Mouse (Mus musculus): ENCODE data around the gene Babam2. TPM values are rescaled to one million over a fixed set of nuclear protein-coding genes. Genes with fewer than 3 reads are reported as not detected.

Gene Babam2
- polyA plus RNA-seq, 1 experiment = 77.2 TPM

DNA sequence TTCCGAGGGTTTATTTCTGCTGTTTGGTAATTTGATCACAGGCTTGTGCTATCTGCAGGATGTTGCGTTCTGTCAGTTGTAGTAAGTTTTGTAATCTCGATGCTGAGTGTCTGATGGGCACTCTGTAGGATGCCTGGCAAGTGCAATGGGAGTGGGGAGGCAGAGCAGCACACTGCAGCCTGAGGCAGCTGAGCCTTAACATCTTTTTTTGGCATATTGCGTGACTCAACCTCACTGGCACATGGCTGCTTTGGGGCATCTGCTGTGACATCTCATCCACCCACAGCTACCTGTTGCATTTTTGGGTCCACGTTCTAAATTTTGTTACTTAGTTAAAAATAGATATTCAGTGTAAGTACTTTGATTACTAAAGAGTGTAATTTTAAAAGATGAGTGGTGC, 7.5 kb downstream of the Babam2 start:
- no peaks in the 10 kb centered on the region for H3K27me3 ChIP-seq (ENCODE audit: control insufficient read depth, insufficient read depth, insufficient read length)
- peaks cover 18% of the 10 kb centered on the region for H3K36me3 ChIP-seq (ENCODE audit: control insufficient read depth, insufficient read depth)
- no peak for TF ChIP-seq POLR2AphosphoS2 (IDR thresholded peaks at IDR 0.05; ENCODE audit: insufficient read length, low read depth)
- peak in 2 of 3 experiments; percentile 16 to 63 for TF ChIP-seq MYOG (IDR thresholded peaks at IDR 0.05; ENCODE audit: control insufficient read depth in 1 of 3, insufficient read depth in 1 of 3, insufficient read length in 2 of 3, low read depth in 2 of 3)
- TF ChIP-seq MYOD1 (IDR thresholded peaks at IDR 0.05; ENCODE audit: control insufficient read depth in 1 of 3, insufficient read length in 2 of 3, low read depth in 2 of 3) = peak in 2 of 3 experiments; percentile 40 to 82
- no peaks in the 10 kb centered on the region for H3K79me2 ChIP-seq (ENCODE audit: control insufficient read depth, insufficient read depth)
- no peak overlapping the region for H3K4me2 ChIP-seq (ENCODE audit: low read depth)
- H3K4me3 ChIP-seq = no peak overlapping the region
- no peak overlapping the region for H3ac ChIP-seq (ENCODE audit: control insufficient read depth, insufficient read length)

DNA sequence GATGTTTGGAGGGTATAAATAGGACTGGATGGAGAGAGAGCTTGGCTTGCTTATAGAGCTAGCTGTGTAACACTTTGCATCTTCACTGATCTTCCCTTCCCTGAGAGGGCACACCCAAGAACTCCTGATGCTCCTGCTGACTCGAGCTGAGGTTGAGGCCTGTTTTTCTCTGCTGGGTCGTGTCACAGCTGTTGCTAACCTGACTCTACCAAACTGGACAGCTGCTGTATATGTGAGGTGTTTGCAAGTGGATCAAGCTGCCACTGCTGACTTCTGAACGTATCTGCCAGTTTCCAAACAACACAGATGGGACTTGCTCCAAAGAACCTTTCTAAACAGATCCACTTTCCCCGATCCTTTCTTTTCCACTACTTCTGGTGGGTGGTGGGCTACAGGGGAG, 9.3 kb downstream of the Babam2 start:
- H3K79me2 ChIP-seq (ENCODE audit: control insufficient read depth, insufficient read depth) = no peaks in the 10 kb centered on the region
- no peaks in the 10 kb centered on the region for H3K27me3 ChIP-seq (ENCODE audit: control insufficient read depth, insufficient read depth, insufficient read length)
- no peak overlapping the region for H3K4me2 ChIP-seq (ENCODE audit: low read depth)
- no peak overlapping the region for H3ac ChIP-seq (ENCODE audit: control insufficient read depth, insufficient read length)
- no peak for TF ChIP-seq REST (IDR thresholded peaks at IDR 0.05; ENCODE audit: insufficient read depth, insufficient read length)
- TF ChIP-seq MYOD1 (IDR thresholded peaks at IDR 0.05; ENCODE audit: control insufficient read depth in 1 of 3, insufficient read length in 2 of 3, low read depth in 2 of 3) = peak; percentile 45 to 88 (median 66)
- peak; percentile 36 to 87 (median 80) for TF ChIP-seq MYOG (IDR thresholded peaks at IDR 0.05; ENCODE audit: control insufficient read depth in 1 of 3, insufficient read depth in 1 of 3, insufficient read length in 2 of 3, low read depth in 2 of 3)
- TF ChIP-seq SRF (IDR thresholded peaks at IDR 0.05; ENCODE audit: control insufficient read depth, insufficient read length, low read depth) = no peak
- H3K4me3 ChIP-seq = no peak overlapping the region
- H3K36me3 ChIP-seq (ENCODE audit: control insufficient read depth, insufficient read depth) = peaks cover 18% of the 10 kb centered on the region

DNA sequence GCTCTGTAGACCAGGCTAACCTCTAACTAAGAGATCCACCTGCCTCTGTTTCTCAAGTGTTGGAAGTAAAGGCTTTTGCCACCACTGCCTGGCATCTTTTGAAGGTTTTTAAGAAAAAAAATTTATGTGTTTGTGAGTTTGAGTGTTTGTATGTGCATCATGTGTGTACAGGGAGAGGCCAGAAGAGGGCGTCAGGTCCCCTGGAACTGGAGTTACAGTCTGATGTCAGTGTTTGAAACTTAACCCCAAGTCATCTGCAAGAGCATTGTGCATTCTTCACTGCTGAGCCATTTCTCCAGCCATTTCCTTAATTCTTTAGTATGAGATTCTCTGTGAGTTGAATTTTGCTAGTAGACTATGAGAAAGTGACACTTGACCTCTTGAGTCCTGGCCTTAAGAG, 11.9 kb downstream of the Babam2 start:
- no peak for TF ChIP-seq CEBPB (IDR thresholded peaks at IDR 0.05; ENCODE audit: insufficient read depth, poor library complexity, severe bottlenecking)
- TF ChIP-seq E2F4 (IDR thresholded peaks at IDR 0.05; ENCODE audit: insufficient read depth) = no peak
- TF ChIP-seq POLR2A (IDR thresholded peaks at IDR 0.05; ENCODE audit: insufficient read length, low read depth) = no peak
- TF ChIP-seq TCF3 (IDR thresholded peaks at IDR 0.05; ENCODE audit: insufficient read length, low read depth) = no peak
- no peak for TF ChIP-seq USF1 (IDR thresholded peaks at IDR 0.05; ENCODE audit: low read depth)
- TF ChIP-seq REST (IDR thresholded peaks at IDR 0.05; ENCODE audit: insufficient read depth, insufficient read length) = no peak
- TF ChIP-seq POLR2AphosphoS2 (IDR thresholded peaks at IDR 0.05; ENCODE audit: insufficient read length, low read depth) = no peak
- no peak for TF ChIP-seq MAX (IDR thresholded peaks at IDR 0.05; ENCODE audit: low read depth)
- TF ChIP-seq TCF12 (IDR thresholded peaks at IDR 0.05; ENCODE audit: insufficient read depth, poor library complexity, severe bottlenecking) = no peak
- TF ChIP-seq SRF (IDR thresholded peaks at IDR 0.05; ENCODE audit: control insufficient read depth, insufficient read length, low read depth) = no peak
- TF ChIP-seq MYOD1 (IDR thresholded peaks at IDR 0.05; ENCODE audit: control insufficient read depth in 1 of 3, insufficient read length in 2 of 3, low read depth in 2 of 3) = no peak
- no peaks in the 10 kb centered on the region for H3K36me3 ChIP-seq (ENCODE audit: control insufficient read depth, insufficient read depth)
- H3K4me3 ChIP-seq = no peak overlapping the region
- H3ac ChIP-seq (ENCODE audit: control insufficient read depth, insufficient read length) = no peak overlapping the region
- no peak overlapping the region for H3K4me2 ChIP-seq (ENCODE audit: low read depth)
- no peaks in the 10 kb centered on the region for H3K79me2 ChIP-seq (ENCODE audit: control insufficient read depth, insufficient read depth)
- H3K27me3 ChIP-seq (ENCODE audit: control insufficient read depth, insufficient read depth, insufficient read length) = no peaks in the 10 kb centered on the region

DNA sequence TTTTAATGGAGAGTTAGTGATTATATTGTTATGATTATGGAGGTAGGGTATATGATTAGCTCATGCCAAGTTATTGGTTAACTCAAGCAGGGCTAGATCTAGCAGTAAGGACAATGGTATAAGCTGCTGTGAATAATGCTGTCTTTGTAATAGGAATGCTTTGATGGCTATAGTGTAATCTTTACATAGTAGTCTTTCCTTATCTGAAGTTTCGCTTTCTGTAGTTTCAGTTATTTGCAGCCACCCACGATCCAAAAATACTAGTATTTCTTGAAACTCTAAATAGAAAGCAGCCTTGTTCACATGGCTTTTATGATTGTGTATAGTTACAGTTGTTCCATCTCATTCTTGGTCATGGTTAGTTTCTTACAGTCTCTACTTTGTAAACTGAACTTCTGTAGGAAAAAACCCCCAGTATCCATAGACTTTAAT, 15.8 kb downstream of the Babam2 start:
- peaks cover 1% of the 10 kb centered on the region for H3K79me2 ChIP-seq (ENCODE audit: control insufficient read depth, insufficient read depth)
- H3K27me3 ChIP-seq (ENCODE audit: control insufficient read depth, insufficient read depth, insufficient read length) = no peaks in the 10 kb centered on the region
- H3K4me2 ChIP-seq (ENCODE audit: low read depth) = no peak overlapping the region
- no peaks in the 10 kb centered on the region for H3K36me3 ChIP-seq (ENCODE audit: control insufficient read depth, insufficient read depth)
- H3K4me3 ChIP-seq = no peak overlapping the region
- TF ChIP-seq TCF3 (IDR thresholded peaks at IDR 0.05; ENCODE audit: insufficient read length, low read depth) = no peak
- no peak for TF ChIP-seq TCF12 (IDR thresholded peaks at IDR 0.05; ENCODE audit: insufficient read depth, poor library complexity, severe bottlenecking)
- no peak overlapping the region for H3ac ChIP-seq (ENCODE audit: control insufficient read depth, insufficient read length)

DNA sequence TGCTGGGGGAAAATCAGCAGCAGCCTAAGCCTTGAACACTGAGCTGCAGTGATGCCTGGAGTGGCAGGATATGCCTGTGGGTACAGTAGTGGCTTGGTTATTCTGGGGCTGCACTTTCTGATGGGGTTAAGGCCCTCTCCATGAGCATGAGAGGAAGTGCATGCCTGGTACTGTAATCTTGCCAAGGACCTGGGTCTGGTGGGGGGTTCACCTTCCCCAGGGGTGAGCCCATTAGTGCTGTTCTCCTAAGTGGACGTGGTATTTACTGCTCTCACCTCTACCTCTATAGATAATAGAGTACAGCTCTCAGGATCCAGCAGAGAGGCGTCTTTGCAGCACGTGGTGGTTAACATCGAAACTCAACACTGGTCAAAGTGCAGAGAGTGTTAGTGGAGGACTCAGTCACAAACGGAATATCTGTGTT, 16.4 kb downstream of the Babam2 start:
- Histone ChIP-seq H3K27me3 (ENCODE audit: control insufficient read depth, insufficient read depth, insufficient read length) (no peaks in the 10 kb centered on the region), H3ac (ENCODE audit: control insufficient read depth, insufficient read length) (no peak overlapping the region), H3K36me3 (ENCODE audit: control insufficient read depth, insufficient read depth) (no peaks in the 10 kb centered on the region), H3K4me2 (ENCODE audit: low read depth) (no peak overlapping the region), H3K4me3 (no peak overlapping the region), H3K79me2 (ENCODE audit: control insufficient read depth, insufficient read depth) (peaks cover 4% of the 10 kb centered on the region)
- TF ChIP-seq MYOD1 (IDR thresholded peaks at IDR 0.05; ENCODE audit: control insufficient read depth in 1 of 3, insufficient read length in 2 of 3, low read depth in 2 of 3) (no peak), SRF (IDR thresholded peaks at IDR 0.05; ENCODE audit: control insufficient read depth, insufficient read length, low read depth) (no peak), POLR2A (IDR thresholded peaks at IDR 0.05; ENCODE audit: insufficient read length, low read depth) (no peak), TCF3 (IDR thresholded peaks at IDR 0.05; ENCODE audit: insufficient read length, low read depth) (no peak), POLR2AphosphoS2 (IDR thresholded peaks at IDR 0.05; ENCODE audit: insufficient read length, low read depth) (no peak), MYOG (IDR thresholded peaks at IDR 0.05; ENCODE audit: control insufficient read depth in 1 of 3, insufficient read depth in 1 of 3, insufficient read length in 2 of 3, low read depth in 2 of 3) (no peak), CEBPB (IDR thresholded peaks at IDR 0.05; ENCODE audit: insufficient read depth, poor library complexity, severe bottlenecking) (no peak), TCF12 (IDR thresholded peaks at IDR 0.05; ENCODE audit: insufficient read depth, poor library complexity, severe bottlenecking) (no peak), MAX (IDR thresholded peaks at IDR 0.05; ENCODE audit: low read depth) (no peak), REST (IDR thresholded peaks at IDR 0.05; ENCODE audit: insufficient read depth, insufficient read length) (no peak), USF1 (IDR thresholded peaks at IDR 0.05; ENCODE audit: low read depth) (no peak)
